Mouse (Mus musculus): ENCODE results near the gene Cux2.

Gene Cux2

DNA sequence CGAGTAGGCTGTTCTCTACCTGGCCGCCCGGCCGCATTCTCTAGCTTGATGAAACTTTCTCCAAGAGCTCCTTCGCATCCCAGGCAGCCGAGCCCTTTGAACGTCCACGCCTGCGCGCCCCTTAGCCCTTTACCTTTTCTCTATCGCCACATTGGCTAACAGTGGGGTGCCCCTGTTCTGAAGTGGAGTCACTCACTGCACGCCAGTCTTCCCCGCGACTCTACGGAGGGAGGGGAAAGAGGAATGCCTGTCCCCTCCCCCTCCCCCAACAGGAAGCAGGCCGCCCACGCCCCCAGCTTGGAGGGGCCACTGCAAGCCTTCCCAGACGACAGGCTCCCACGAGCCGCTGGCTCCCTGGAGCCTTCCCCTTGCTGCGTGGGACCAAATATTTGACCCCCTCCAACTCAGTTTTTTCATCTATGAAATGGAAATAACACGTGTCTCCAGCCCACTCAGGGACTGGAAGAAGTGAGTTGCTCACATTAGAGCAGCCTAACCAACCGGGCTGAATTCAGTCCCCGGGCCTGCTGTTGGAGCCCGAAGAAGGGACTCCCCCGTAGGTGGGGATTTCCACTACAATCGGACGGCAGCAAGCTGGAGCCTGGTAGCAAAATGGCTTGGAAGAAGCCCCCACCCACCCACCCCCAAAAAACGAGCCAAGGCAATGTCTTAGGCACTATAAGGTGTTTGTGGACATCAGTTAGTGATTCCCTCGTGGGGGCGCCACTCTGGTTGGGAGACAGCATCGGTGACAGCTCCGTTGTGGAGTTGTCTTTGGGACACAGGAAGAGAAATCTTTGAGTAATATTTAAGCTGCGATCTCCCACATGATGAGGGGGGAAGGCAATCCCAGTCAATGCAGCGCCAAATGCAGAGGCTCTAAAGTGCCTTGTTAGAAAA lies 212.2 kb downstream of the Cux2 start, which contains the start of gene Sh2b3:
Sh2b3 (minus strand) TSS at position 206 of the 900 bp plus-strand sequence.
- no peak for DNase-seq (ENCODE audit: low spot score in 2 of 2)

DNA sequence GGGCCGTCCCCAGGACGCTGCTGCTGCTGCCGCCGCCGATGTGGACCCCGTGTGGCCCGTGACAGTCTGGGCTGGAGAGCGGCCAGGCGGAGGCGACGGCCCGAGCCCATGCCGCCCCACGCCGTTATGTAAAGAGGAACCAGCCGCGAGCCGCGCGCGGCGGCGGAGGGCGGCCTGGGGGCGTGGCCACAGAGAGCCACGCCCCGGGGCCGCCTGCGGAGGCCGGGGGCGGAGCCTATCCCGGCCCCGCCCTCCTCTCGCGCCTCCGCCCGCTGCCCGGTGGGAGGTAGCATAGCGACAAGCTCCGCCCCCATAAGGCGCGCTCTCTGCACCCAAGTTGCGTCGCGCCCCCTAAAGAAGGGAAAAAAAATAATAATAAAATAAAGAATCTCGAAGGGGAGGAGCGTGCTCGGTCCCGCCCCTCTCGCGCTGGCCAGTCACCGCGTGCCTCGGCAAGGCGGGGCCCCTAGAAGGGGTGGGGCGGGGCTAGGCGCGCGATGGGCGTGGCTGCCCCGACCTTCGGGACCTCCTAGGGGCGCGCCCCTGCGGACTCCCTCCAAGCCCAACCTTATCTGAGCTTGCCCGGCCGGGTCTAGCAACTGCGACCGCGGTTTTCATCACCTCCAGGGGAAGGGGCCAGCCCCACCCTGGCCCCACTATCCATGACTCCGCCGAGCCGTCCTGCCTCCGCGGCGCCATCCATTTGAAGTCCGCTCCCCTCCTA lies 213.0 kb downstream of the Cux2 start:
- peak; percentile 42 to 78 for DNase-seq (ENCODE audit: low spot score in 2 of 2)

DNA sequence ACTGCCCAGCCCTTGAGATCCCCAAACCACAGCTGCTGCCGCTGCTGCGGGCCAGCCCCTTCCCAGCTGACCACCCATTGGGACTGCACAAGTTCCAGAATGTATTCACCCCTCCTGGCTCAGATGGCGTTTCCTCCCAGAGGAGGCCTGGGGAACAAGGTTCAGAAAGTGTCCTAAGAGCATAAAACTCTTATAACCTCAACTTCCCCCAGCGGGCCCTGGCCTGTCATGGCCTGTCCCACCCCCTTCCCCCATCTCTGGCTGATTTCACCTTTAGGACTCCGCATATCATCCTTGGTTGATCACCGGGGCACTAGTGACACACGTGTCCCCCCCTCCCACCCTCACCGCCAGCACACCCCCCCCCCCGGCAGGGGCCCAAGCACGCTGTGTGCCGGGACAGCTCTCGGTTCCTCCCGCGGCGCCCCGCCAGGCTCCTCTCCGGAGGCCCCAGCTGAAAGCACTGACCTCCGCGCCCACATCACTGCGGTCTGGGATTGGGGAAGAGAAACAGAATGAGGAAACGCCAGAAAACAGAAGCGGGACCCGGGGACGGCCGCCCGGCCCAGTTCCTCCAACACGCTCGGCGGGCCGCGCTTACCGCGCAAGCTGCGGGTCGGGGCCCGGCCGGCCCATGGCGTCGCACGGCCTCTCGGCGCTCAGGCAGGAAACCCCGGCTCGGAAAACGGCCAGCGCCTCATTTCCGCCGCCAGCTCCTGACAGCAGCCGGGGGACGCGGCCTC lies 213.8 kb downstream of the Cux2 start:
- no peak for DNase-seq (ENCODE audit: low spot score in 2 of 2)

DNA sequence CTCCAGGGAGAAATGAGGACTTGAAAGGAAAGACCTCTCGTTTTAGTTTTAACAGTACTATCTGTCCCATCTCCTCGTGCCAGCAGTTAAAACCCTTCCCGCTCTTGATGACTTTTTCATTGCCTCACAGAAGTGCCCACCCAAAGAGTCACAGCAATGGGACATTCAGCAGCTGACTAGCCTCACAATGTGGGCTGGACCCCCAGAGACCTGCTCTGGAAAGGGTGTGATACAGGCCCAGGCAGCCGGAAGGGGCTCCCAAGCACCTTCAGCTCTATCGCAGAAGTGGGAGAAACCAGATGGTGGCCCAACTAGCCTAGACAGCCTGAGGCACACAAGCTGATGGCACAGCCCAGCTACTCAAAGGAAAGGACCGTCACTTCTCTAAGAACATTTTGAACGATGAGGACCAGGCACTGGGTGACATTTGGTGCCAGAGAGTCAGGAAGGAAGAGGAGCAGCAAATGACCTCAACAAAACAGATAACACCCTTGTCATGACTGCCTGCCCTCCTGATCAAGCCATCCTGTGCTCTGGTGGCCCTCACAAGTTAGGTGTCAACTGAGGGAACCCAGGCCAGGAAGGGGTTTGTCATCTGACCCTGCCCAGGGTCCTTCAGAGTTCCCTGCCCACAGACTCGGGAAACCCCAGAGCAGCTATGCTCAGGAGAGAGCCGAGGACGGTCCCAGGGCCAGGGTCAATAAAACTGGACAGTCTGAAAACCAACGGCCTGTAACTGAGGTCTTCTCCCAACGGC lies 214.7 kb downstream of the Cux2 start:
- DNase-seq (ENCODE audit: low spot score in 2 of 2), result no peak

DNA sequence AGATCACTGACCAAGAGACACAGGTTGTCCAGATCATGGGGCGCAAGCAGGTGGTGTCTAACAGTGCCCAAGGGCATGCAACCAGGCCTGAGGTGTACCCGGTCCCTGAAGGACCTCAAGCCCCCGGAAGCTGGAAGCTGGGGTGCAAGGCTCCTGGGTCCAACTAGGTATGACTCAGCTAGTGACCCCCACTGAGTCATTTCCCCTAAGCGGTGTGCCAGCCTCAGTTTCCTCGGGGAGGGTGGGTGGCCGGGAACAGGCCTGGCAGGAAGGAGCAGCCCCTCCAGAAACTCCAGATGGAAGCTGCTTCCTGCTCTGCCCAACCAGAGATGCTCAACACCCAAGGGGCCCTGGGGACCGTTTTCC lies 215.7 kb downstream of the Cux2 start:
- no peak for DNase-seq (ENCODE audit: low spot score in 2 of 2)

DNA sequence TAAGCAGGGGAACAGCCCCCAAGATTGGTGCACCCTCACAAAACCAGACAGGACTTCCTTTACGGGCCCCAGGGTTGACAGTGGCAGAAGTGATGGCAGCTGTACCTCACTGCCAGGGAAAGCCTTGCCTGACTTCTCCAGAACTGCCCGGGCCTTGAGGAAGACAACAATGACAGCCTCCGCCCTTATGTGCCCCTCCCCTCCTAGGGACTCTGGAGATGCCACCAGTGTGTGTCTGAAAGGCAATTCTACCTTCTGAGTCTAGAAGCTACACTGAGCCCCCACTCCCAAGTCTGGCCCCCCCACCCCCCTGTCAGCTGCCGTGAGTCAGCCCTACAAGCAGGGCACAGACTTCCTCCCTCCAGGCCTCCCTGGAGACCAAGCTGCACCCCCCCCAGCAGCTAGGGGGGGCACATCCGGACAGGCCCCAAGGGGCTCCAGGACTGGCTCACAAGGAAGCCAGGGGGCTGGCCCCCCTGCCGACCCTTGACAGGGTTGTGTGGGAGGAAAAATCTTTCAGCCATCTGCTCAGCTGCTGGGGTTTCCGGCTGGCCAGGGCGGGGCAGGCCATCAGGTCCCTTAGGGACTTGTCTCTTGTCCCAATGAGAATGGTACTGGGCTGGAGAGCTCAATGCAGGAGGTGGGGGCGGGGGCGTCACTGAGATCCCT lies 216.2 kb downstream of the Cux2 start:
- no peak for DNase-seq (ENCODE audit: low spot score in 2 of 2)

DNA sequence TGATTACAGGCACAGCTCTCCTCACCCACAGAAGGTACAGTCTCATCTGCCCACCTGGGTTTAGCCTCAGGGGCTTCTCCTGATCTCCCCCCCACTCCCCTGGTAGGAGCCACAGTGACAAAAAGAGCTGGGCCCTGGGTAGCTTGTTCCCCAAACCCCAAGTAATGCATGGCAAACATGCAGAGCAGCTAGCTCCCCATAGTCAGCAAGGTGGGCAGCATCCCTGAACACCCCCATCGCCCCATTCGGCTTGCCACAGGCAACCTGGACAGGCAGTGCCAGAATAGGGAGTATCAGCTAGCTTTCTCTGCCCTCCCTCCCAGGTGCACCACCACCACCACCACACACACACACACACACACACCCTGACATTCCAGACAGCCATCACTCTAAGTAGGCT lies 216.7 kb downstream of the Cux2 start:
- no peak for DNase-seq (ENCODE audit: low spot score in 2 of 2)

DNA sequence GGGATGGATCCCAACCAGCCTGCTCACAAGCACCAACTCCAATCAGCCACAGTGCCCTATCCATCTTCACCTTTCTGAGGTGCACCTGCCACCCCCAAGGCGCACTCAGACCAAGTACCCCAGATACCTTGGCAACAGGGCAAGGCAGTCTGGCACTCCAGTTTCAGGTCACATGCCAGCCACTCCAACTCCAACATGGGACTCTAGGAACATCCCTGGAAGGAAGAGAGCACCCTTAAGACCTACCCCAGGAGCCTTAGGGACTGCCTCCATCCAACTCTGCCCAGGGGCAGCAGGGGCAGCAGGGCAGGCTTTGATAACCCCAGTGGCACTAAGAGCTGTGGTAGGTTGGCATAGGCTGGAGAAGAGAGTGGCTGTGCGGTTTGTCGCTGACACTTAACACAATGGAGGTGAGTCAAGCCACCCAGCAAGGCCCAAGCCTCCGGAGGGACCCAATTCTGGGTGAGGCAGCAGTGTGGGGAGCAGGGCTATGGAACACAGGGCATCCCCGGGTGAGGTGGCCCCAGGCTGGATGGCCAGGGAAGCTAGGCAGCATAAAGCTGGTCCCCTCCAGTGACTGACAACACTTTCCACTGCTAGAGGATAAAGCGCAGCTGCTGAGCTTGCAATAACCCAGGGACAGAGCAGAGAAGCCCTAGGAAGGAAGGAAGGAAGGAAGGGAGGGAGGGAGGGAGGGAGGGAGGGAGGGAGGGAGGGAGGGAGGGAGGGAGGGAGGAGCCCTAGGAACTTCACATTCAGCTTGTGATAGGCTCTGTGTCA lies 217.3 kb downstream of the Cux2 start:
- no peak for DNase-seq (ENCODE audit: low spot score in 2 of 2)

DNA sequence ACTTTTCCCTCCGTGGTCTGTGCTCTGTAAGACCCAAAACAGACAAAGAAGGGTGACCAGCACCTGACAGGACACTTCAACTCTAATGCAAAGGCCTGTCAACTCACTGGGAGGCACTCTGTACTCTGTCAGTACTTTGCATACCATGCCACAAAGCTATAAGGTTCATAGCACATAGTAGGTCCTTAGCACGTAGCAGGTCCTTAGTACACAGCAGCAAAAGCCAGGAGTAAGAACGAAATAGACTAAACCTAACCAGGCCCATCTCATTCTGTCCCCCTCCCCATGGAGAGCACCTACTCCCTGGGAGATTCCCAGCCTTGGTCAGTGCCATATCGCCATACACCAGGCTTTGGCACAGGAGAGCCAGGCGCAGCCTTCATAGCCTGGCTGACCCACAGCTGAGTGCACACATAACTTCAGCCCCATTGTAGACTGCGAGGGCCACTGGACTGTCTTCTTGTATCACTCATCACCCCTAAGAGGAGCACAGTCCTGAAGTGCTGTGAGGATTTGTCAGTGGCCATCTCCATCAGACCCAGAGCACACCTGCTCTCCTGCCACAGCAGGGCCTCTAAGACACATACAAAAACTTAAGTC lies 218.8 kb downstream of the Cux2 start:
- DNase-seq (ENCODE audit: low spot score in 2 of 2), result no peak

DNA sequence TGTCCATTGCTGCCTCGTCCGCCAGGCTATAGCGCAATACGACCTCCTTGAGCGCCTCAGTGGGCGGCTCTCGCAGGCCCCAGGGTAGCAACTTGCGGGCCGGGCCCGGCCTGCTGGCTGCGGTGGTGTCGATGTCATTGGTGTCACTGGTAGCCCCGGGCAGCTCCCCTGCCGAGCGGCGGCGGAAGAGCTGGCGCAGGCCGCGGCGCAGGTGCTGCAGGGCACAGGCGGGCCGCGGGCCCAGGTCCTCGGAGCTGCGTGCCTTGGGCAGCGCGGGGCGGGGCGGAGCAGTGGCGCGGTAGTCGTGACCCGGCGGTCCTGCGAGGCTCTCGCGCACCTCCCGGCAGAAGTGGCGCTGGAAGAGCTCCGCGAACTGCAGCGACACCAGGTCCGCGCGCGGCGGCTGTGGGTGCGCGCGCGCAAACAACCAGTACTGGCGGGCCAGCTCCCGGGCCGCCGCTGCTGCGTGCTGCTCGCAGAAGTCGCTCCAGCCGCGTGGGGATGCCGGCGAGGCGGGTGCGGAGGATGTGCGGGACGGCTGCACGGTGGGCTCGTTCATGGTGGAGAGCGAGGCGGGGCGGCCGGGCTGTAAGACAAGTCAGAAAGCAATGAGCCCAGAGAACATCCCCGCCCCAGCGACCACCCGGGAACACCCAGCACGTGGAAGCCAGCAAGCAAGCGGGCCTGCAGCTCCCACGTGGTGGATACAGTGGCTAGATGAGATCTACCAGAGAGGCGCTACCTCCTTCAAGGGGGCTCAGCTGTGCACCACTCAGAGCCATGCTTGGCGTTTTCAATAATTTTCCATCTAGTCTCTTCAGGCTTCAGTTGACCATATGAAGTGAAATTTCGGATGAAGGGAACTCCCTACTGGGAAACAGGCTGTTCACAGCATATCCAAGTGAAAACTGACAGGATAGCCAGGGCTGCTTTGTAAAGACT lies 221.1 kb downstream of the Cux2 start:
- peak in 1 of 2 experiments; percentile 50 for DNase-seq (ENCODE audit: low spot score in 2 of 2)

DNA sequence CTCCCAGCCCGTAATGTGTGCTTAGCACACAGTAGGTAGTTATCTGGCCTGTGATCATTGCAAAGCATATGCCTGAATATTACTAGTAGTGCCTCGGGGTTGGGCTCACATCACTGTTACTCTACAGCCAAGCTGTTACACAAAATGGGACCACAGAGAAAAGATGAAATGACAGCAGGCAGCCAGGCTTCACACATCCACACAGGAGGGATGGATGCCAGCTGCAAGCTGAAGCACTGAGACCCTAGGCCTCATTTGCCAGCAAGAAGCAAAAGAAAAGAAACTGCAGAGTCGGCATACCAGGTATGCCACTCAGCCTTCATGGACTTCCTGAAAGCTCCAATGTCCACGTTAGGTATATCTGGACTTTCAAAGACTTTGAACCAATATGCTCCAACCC lies 222.0 kb downstream of the Cux2 start:
- no peak for DNase-seq (ENCODE audit: low spot score in 2 of 2)

DNA sequence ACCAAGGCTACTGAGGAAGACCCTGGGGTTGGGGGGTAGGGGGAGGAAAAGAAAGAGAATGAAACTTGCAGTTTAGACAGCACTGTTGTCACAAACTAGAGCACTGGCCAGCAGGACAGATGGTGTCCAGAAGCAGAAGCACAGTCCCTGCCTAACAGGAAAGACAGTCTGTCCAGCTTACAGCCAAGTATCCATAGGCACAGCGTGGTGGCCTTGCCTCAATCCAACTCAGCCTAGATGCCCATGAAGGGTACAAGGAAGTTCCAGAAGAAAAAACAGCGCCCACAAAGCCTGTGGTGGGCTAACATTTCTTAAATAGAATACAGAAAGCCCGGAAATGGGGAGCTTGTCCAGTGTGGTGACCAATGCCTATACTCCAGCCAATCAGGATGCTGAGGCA lies 224.3 kb downstream of the Cux2 start:
- no peak for DNase-seq (ENCODE audit: low spot score in 2 of 2)

DNA sequence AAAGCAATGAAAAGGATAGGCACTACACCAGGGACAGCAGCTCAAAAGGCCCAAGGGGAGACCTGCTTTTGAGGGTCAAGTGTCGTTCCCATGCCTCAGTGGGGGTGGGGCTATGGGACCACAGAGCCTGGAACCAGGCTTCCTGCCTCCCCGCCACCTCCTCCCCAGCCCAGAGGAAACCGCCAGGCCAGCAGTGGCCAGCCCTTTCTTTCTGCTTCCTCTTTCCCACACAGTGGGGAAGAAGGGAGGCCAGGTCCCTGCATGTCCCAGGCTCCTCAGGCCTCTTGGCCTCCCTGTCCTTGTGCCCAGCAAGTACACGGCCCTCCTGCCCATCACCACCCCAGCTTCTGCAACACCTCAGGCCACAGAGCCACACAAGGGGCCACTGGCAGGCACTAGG lies 225.8 kb downstream of the Cux2 start:
- no peak for DNase-seq (ENCODE audit: low spot score in 2 of 2)

DNA sequence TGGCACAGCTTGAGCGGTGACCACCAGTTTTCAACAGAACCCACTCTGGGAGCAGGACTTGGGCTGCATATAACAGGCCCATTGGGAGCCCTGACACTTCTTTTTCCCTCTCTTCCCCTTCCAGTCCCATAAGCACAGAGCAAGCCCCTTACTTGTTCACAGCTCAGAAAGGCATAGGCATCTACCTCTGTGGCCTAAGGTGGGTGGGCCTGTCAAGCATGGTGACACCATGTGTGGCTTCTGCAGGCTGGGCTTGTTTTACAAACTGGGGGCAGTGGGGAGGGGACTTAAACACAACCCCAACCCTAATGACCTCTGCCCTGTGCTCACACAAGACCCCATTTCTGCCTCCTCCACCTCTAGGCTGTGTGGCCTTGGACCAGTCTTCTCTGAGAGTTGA lies 226.2 kb downstream of the Cux2 start:
- no peak for DNase-seq (ENCODE audit: low spot score in 2 of 2)

DNA sequence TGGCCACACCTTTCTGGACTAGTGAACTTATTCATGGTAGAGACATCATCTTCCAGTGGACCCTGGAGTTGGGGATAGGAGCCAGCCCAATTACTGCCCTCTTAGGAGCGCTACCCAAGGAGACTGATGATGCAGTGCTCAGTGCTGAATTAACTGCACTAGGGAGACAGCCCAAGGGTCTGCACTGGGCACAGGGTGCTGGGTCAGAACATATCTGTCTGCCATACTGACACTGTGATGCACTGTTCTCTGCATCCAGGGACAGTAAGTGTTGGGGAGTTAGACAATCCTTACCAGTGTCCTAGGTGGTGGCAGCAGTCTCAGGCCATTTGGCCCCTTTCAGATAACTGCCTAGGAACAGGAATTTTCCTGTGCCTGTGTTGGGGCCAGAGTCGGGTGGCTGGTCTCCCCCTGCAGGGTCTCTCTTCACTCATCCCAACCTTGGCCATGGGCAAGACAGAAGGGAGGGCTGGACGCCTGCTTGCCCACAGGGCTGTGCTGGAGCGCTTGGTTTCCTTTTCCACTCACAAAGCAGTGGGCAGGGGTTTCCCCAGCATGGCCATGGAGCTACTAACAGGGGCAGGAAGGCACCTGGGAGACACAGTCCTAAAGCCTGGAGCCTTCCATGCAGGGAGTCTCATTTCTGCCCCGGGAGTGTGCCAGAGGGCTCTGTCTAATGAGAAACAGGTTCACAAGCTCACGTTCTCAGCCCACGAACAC lies 227.0 kb downstream of the Cux2 start:
- peak in 1 of 2 experiments; percentile 10 for DNase-seq (ENCODE audit: low spot score in 2 of 2)

DNA sequence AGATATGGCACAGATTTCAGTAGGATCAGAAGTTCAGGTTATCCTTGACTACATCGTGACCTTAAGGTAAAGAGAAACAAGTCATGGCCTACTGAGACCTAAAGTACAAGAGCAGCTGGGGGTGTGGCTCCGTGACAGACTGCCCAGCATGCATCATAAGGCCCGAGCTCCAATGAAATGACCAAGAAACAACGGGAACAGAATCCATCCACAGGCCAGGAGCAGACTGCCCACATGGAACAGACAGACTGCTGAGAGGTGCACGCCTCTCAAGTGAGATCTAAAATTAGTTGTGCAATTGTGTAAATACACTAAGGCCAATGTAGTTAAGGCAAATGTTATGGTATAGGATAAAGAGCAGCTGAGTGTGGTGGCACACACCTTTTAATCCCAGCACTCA lies 228.3 kb downstream of the Cux2 start:
- peak in 1 of 2 experiments; percentile 17 for DNase-seq (ENCODE audit: low spot score in 2 of 2)

DNA sequence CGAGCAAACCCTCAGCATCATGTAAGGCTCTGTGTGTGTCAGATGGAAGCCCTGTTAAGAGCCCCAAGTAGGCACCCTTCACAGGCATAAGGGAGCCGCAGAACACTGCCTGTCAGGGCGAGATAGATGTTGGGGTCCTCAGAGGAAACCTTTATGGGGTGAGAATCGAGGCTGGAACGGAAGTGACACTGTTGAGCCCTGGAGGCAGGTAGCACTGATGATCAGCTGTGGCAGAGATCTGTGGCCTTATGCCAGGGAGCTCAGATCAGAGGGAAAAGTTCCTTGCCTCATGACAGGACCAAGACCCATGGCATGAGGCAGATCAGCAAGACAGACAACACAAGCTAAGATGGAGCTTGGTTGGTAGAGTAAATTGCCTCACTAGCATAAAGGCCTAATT lies 228.8 kb downstream of the Cux2 start:
- DNase-seq (ENCODE audit: low spot score in 2 of 2), result peak in 1 of 2 experiments; percentile 18

DNA sequence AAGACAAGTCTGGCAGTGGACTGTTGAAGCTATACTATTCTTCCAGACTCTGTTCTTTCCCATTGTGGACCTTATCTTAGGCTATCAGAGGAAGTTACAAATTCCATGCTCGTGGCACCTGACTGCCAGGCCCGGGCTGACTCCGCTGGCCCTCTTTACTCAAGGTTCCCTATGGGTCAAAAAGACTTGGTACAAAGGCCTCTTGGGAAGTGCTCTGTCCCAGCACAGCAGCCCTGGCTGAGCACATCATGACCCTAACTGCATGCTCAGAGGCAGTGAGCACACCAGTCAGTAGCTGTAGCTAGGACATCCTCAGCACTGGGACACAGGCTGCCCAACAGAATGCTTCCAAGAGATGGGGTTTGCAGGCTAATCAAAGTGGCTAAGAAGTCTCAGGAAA lies 229.2 kb downstream of the Cux2 start:
- peak in 1 of 2 experiments; percentile 8 for DNase-seq (ENCODE audit: low spot score in 2 of 2)

Data from cerebellum, postnatal 4 days (tissue).